In genomic region chr6:144045503-144045902, GRCm38 (mm10) we compare ENCODE assay signal across 10 mouse cellular contexts.
DNase-seq lines count a peak whose midpoint lies in the region; ATAC-seq and TF ChIP-seq lines count a peak whose summit lies in the region.
"Had no signal": no experiment of that assay in that cellular context is flagged by ENCODE, and none has a peak within 500 bp of the region (broad histone marks: within the 10 kb centered on the region; RNA-seq: fewer than 3 reads in every experiment).

No protein-coding gene starts in this region.

- H3K9me3 ChIP-seq in forebrain, embryonic 14.5 days (replicated peaks; ENCODE audit: control insufficient read depth, low read length), result no peaks in the 10 kb centered on the region
- H3K9me3 ChIP-seq in lung, postnatal 0 days (ENCODE audit: low read length), result no peaks in the 10 kb centered on the region
- H3K9me3 ChIP-seq in liver, embryonic 12.5 days (replicated peaks), result no peaks in the 10 kb centered on the region

- ATAC-seq in forebrain, embryonic 14.5 days, result peak; percentile 73
- ATAC-seq in lung, postnatal 0 days, result peak; percentile 70
- no peak for ATAC-seq in liver, embryonic 12.5 days
- ATAC-seq in CD4-positive, CD25-positive, alpha-beta regulatory T cell, adult 4 months, result no peak

- peak; percentile 91 for DNase-seq in heart, adult 11 months
- no peak for DNase-seq in heart, postnatal 25 days (ENCODE audit: low spot score)
- peak; percentile 29 for DNase-seq in brain, adult 2 months (ENCODE audit: low read depth, low spot score)
- DNase-seq in forebrain, embryonic 14.5 days (ENCODE audit: low spot score), result peak; percentile 88
- peak; percentile 76 for DNase-seq in lung, postnatal 0 days (ENCODE audit: low spot score)
- no peak for DNase-seq in gastrocnemius, postnatal 10 days
- DNase-seq: gastrocnemius, adult 2 months had no signal

- no peak for TF ChIP-seq EP300 in lung, postnatal 0 days (IDR thresholded peaks at IDR 0.05)

- H3K4me3 ChIP-seq in forebrain, embryonic 14.5 days (ENCODE audit: low read depth, low read length), result no peak overlapping the region
- no peak overlapping the region for H3K4me3 ChIP-seq in lung, postnatal 0 days (ENCODE audit: low read depth, low read length)
- H3K4me3 ChIP-seq in liver, embryonic 12.5 days, result no peak overlapping the region
- H3K4me3 ChIP-seq: gastrocnemius, adult 2 months had no signal

- H3K9ac ChIP-seq in forebrain, embryonic 14.5 days (ENCODE audit: low read length), result peak overlapping the region; percentile 45; the same call in 1 of the 2 replicates
- no peak overlapping the region for H3K9ac ChIP-seq in lung, postnatal 0 days (replicated peaks; ENCODE audit: low read depth)
- no peak overlapping the region for H3K9ac ChIP-seq in liver, embryonic 12.5 days
- H3K9ac ChIP-seq: liver, embryonic 14.5 days had no signal

- H3K27ac ChIP-seq in forebrain, embryonic 14.5 days (ENCODE audit: low read depth, low read length), result peak overlapping the region; percentile 63
- no peak overlapping the region for H3K27ac ChIP-seq in lung, postnatal 0 days (ENCODE audit: low read length)
- no peak overlapping the region for H3K27ac ChIP-seq in liver, embryonic 12.5 days
- H3K27ac ChIP-seq: gastrocnemius, adult 2 months; liver, embryonic 14.5 days had no signal

- H3K27me3 ChIP-seq in forebrain, embryonic 14.5 days (replicated peaks; ENCODE audit: control insufficient read depth, insufficient read depth, low read length), result no peaks in the 10 kb centered on the region
- no peaks in the 10 kb centered on the region for H3K27me3 ChIP-seq in lung, postnatal 0 days (replicated peaks; ENCODE audit: insufficient read depth, low read length)
- H3K27me3 ChIP-seq in liver, embryonic 12.5 days (replicated peaks), result no peaks in the 10 kb centered on the region

- H3K4me1 ChIP-seq in forebrain, embryonic 14.5 days (ENCODE audit: control insufficient read depth, insufficient read depth, low read length), result peaks cover 47% of the 10 kb centered on the region
- no peaks in the 10 kb centered on the region for H3K4me1 ChIP-seq in lung, postnatal 0 days (ENCODE audit: insufficient read depth, low read depth, low read length)
- H3K4me1 ChIP-seq in liver, embryonic 12.5 days, result no peaks in the 10 kb centered on the region

- peak overlapping the region; percentile 28; the same call in 1 of the 2 replicates for H3K4me2 ChIP-seq in forebrain, embryonic 14.5 days (ENCODE audit: low read length)
- H3K4me2 ChIP-seq in lung, postnatal 0 days (replicated peaks; ENCODE audit: low read depth, low read length), result 0 out of 2 replicates have a peak overlapping the region, but pooled peaks have one; percentile 11
- no peak overlapping the region for H3K4me2 ChIP-seq in liver, embryonic 12.5 days

- 6% methylated on average over 9 of the region's 9 CpGs for WGBS in forebrain, embryonic 14.5 days
- 27% methylated on average over 9 of the region's 9 CpGs for WGBS in lung, postnatal 0 days
- WGBS in liver, embryonic 12.5 days (ENCODE audit: insufficient replicate concordance), result 68% methylated on average over 9 of the region's 9 CpGs

- no peaks in the 10 kb centered on the region for H3K36me3 ChIP-seq in forebrain, embryonic 14.5 days (ENCODE audit: control insufficient read depth, insufficient read depth, low read length)
- H3K36me3 ChIP-seq in lung, postnatal 0 days (ENCODE audit: insufficient read depth, low read length), result no peaks in the 10 kb centered on the region
- H3K36me3 ChIP-seq in liver, embryonic 12.5 days, result no peaks in the 10 kb centered on the region

- intact Hi-C loops in heart, postnatal 25 days (cut with DNase I), result no loop called here

- no peak for TF ChIP-seq CTCF in lung, postnatal 0 days (IDR thresholded peaks at IDR 0.05)

Comparison
In these comparisons a context has a peak if more than half of its experiments do, and no peak if none do; other contexts are left out.
1. DNase-seq: peak in heart, adult 11 months (single experiment), brain, adult 2 months (single experiment), forebrain, embryonic 14.5 days (single experiment) and lung, postnatal 0 days (single experiment); none in heart, postnatal 25 days (single experiment) and gastrocnemius, postnatal 10 days (single experiment).
2. ATAC-seq: peak in forebrain, embryonic 14.5 days (single experiment) and lung, postnatal 0 days (single experiment); none in liver, embryonic 12.5 days (single experiment) and CD4-positive, CD25-positive, alpha-beta regulatory T cell, adult 4 months (single experiment).